Mouse (Mus musculus) megakaryocyte-erythroid progenitor cell, adult 5-6 weeks (primary cell): ENCODE results near the gene Hist1h3e. TPM values are rescaled to one million over a fixed set of nuclear protein-coding genes. Genes with fewer than 3 reads are reported as not detected.
"Not testable (repeated sequence)": the region's sequence is repeated elsewhere in the genome, so short reads cannot be mapped to it uniquely, and the experiment has no call there.

Source experiments
- ATAC-seq: replicated peaks from 2 replicates; pipeline ENCODE4 v1.8.0; 2016; ENCODE audit warnings: mild to moderate bottlenecking, inconsistent platforms; ENCODE audit not compliant: severe bottlenecking, poor library complexity, low FRiP score, low TSS enrichment
- total RNA-seq, 2 experiments: library from RNA; stranded (forward) in 1 of 2; stranded (reverse) in 1 of 2; fragments of 200-1000, 215-1000 nt in 1 of 2; fragments of >200 nt in 1 of 2; fragmentation: Nextera tagmentation in 1 of 2; gene quantifications; 2 replicates each; pipeline ENCODE4 v1.2.3; 2014 to 2017

The Hist1h3e gene
- total RNA-seq (2014; fragmentation: Nextera tagmentation) (124 and 193 TPM in 2 replicates), total RNA-seq (2017) (254 and 322 TPM in 2 replicates)

DNA sequence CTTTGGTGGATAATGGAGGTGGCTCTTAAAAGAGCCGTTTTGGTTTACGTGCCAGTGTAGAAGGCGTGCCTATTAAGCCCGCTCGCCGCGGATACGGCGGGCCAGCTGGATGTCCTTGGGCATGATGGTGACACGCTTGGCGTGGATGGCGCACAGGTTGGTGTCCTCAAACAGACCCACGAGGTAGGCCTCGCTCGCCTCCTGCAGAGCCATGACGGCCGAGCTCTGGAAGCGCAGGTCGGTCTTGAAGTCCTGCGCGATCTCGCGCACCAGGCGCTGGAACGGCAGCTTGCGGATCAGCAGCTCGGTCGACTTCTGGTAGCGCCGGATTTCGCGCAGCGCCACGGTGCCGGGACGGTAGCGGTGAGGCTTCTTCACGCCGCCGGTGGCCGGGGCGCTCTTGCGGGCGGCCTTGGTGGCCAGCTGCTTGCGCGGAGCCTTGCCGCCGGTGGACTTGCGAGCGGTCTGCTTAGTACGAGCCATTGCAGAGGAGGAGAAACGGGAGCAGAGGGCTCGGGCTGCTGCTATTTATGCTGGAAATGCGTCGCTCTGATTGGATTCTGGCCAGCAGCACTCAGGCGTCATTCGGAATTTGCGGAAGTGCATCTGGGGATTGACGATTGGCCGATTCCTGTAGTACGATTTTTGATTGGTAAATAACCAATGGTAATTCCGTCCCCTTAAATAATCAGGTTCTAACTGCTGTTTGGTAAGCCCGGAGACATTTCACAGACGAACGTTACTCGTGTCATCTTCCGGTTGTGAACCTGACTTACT is at the start of gene Hist1h3e:
Gene Hist1h3e (minus strand): TSS at position 487 of the 777 bp plus-strand sequence.
- peak; percentile 84 for ATAC-seq

DNA sequence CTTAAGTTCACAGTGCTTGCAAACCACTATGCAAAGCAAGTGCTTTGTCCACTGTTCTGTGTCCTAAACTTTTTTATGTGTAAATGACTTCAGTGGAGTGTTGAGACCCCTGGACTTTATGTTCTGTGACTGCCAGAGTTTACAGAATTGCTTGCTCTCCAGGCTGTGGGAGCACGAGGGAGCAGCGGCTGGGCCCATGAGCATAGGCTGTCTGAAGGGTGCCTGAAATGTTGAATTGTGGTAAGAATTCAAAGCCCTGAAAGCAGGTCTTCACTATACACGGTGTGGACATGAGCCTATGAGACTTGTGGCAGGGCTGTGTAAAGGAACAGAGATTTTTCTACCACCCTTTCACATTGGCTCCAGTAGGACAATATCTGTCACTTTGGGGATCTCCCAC is 49.5 kb upstream of the Hist1h3e start:
- ATAC-seq: no peak

DNA sequence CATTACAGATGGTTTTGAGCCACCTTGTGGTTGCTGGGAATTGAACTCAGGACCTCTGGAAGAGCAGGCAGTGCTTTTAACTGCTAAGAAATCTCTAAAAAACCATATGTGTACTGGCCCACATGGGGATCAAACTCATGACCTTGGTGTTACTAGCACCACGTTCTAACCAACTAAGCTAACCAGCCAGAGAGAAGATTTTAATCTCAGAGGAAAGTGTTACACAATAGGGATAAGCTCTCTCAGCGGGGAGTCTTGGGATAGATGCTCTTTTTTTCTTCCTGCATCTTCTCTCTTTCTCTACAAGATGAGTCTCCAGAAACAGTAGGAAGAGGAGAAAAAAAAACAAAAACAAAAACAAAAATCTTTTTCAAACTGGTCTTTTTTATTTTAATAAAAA is 48.2 kb upstream of the Hist1h3e start:
- no peak for ATAC-seq

DNA sequence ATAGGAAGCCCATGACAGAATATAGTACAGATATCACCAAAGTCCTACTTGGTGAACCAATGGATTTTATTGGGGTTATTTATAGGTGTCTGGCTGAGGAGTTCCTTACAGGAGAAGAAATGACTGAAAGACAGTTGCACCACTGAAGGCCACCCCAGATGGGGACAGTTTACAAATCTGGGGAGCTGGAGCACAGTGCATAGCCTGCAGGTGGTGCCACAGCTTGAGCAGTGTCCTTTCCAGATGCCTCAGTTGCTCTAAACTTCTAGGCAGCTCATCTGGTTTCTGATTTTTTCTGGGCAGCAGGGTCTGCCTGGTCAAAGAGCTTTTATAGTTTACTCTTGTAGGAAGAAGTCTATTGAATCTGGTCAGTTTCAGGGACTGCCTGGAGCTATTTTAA is 47.7 kb upstream of the Hist1h3e start:
- ATAC-seq: no peak

- ATAC-seq: peak; percentile 93
These were observed 47.0 kb upstream of the Hist1h3e start for GRCm38 (mm10) chr13:23609209-23609608.

GRCm38 (mm10) chr13:23605052-23605451 is 42.9 kb upstream of the Hist1h3e start:
- no peak for ATAC-seq

- ATAC-seq: no peak
These were observed 42.3 kb upstream of the Hist1h3e start for GRCm38 (mm10) chr13:23604452-23604851.

- no peak for ATAC-seq
These were observed 41.1 kb upstream of the Hist1h3e start for GRCm38 (mm10) chr13:23603182-23603699.

DNA sequence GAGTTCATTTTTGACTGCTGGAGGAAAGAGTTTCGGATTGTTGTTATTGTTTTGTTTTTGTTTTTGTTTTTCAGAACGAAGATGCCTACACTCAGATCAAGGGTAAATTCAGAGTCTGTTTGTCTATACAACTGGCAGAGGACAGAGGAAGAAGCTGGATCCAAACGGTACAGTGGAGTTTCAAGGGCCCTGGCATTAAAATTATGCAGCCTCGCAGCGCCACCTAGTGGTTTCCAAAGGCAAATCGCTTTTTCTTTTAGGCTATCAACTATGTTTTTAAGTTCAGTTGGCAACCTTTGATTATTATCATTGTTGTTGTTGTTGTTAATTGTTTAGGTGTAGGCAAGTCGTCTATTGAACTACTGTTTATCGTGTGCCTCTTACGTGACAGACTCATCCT is 35.8 kb upstream of the Hist1h3e start:
- ATAC-seq: peak; percentile 56

DNA sequence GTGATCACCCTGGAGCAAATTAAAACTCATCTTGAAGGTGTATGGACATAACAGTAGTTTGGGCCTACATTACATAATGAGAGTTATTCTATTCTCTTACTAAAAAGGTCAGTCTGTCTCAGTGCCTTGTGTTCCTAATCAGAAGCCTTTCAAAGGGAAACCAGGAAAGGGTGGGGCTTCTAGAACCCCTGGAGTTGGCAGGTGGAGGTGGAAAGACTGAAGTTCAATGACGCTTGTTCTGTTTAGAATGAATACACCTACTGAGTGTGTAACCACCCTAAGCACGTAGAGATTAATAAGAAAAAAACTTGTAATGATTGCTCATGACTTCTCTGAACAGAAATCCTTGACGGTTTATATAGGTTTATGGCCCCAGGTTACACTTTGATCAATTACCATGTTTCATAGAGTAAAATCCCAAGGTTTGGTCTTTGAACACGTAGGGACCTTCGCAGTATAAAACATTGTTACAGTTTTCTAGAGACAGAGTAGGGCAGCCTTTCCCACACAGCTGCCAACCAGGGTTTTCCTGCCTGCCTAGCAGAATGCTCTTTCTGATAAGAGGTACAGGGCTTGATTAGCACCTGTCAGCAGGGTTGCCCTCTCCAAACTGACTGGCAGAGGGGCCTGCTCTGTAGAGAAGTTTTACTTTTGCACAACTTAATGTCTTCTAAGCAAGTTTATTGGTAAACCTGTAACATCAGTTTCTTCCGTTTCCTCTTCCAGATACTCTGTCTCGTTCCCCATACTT is 33.6 kb upstream of the Hist1h3e start:
- ATAC-seq: peak; percentile 97

DNA sequence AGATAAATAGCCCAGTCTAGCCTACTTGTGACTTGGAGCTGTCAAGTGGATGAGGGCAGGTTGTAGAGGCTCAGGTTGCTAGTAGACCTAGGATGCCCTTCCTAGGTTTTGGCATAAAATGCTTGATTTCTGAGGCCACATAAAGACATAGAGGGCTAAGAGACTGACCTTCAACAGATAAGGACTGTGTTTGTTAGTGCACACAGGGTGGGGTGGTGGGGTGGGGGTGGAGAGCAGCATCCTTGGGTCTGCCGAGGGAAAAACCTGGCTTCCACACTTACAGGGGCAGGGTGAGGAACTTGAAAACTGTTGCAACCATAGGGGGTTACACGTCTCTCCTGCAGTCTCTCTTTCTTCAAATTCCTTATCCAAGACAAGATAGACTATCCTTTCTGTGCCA is 33.0 kb upstream of the Hist1h3e start:
- ATAC-seq: no peak

DNA sequence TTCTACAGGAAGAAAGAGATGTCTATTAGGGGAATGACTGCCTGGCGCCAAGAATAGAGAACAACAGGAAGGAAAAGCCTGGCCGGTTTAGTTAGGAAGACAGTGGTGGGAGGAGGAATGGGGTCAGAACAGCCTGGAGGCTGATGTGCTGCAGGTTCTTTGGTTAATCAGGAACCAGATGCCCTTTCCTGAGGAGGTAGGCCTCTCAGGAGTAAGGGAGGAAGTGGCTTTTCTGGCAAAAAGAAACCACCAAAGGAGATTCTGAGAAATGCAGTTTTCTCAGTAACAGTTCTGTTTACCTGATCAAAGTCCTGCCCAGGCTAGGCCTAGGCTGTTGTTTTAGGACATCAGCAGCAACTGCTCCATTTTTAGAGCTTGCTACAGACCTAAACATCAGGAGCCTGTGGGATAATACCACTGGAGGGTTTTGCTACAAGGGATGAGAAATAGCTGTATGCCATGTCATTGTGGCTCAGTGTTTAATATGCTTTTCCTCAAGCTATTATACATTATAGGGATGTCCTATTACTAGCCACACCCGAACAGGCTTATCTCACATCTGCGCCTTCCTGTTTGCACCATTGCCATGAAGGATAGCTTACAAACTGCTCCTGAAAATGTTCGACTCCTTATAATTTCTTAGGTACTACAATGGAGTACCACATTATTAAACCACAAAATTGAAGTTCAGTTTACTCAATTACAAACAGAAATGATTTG is 31.0 kb upstream of the Hist1h3e start:
- ATAC-seq: no peak

DNA sequence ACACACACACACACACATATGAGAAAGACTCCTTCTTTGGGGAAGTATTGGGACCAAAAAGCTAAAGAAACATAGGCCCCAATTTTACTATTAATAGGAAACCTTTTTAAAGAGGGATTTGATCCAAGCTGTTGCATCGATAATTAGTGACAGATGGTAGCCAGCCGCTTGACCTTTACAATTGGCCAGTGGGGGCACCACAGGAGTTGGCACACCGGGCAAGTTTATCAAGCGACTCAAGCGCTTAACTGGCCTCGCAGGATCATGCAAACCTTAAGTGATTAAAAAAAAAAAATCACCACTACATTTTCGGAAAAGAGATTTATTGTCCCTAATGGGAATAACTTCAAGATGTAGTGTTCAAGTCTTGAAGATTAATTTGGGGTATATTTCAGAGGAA is 30.4 kb upstream of the Hist1h3e start:
- no peak for ATAC-seq

DNA sequence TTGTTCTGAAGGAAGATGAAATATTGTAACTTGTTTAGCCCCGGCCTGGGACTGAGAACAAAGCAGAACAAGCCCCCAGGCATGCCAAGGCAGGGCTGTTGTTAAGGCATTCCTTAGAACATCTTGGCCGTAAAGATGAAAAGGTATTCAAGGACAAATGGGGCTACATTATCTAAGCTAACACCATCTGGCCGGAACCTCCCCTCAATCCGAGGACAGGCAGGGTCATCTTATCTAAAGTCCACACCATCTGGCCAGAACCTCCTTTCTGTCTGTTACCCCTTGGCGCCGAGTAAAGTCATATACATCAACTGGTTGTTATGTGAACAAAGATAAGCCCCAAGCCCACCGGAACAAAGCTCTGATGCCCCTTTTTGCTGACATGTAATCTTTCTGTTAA is 29.7 kb upstream of the Hist1h3e start:
- ATAC-seq: not testable (repeated sequence)

DNA sequence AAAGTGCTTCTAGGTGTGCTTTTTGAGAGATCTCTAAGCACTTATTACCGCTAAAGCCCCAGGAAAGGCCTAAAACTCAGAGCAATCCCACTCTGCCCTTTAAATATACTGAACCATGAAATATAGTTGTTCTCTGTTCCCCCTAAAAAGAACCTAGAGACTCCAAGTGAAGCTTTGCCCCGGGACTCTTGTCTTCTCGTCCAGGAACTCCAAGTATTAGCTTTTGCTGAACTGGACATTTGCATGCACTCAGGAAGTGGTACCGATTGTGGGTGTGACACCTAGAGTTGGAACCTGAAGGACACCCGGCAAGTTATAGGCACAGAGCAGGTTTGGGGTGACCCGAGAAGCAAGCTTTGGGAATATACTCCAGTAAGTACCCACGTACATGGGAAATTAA is 29.0 kb upstream of the Hist1h3e start:
- ATAC-seq: no peak

DNA sequence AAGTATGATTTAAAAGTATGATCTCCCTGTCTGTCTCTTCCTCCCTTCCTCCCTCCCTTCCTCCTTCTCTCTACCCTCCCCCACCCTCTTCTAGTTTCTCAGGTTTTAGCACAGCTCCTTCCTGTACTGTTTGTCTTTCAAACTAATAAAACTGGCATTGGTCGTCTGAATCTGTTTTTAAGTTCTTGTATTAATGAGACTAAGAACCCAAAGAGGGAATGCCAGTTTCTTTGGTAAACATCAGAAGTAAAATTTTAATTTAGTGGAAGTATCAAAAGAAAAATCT is 24.7 kb upstream of the Hist1h3e start:
- no peak for ATAC-seq

DNA sequence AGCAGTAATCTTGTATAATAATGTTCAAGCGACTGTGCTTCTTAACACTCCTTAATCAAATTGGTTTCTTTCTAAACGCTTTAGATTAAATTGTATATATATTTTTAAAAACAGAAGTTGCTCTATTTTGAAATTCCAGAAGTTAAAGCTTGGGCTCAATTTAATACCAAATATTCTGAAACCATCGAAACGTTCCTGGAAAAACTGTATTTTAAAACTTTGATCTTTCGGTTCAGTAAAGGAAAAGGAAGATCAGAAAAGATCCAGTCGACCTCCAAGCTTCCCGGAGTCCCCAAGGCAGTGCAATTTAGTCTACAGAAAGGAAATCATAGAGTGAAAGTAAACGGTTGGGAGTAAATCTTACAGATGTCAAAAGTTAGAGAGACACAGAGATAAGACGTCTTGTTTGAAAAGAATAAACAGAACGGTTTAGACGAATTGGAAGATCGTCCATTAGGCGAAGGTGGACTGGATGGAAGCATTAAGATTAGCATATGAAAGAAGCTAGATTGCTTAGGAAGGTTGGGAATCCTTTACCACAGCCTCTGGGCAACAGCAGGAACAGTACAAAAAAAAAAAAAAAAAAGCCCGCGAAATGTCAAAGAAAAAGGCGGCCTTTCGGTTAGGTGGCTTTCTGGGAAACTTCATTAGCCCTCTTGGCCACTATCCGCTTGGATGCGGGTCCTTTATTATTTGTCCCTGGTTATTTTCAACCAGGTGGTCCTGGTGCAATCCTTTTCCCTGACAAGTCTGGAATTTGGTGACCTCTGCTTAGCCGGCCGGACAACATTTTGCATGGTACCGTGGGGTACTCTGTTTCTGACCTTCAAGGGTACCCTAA is 24.1 kb upstream of the Hist1h3e start:
- no peak for ATAC-seq

DNA sequence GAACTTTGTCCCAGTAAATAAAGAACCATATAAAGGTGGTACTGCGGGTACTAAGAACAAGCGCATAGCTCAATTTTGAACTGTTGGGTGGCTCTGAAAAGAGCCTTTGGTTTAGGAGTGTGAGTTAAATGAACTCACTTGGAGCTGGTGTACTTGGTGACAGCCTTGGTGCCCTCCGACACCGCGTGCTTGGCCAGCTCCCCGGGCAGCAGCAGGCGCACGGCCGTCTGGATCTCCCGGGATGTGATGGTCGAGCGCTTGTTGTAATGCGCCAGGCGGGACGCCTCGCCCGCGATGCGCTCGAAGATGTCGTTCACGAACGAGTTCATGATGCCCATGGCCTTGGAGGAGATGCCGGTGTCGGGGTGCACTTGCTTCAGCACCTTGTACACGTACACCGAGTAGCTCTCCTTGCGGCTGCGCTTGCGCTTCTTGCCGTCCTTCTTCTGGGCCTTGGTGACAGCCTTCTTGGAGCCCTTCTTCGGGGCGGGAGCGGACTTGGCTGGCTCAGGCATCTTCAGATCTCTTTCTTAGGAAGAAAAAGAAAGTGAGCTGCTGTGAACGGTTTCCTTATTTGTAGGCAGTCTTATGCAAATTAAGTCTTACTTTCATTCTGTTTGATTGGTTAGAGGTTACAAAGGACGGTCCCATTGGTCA is 23.4 kb upstream of the Hist1h3e start:
- peak; percentile 70 for ATAC-seq

DNA sequence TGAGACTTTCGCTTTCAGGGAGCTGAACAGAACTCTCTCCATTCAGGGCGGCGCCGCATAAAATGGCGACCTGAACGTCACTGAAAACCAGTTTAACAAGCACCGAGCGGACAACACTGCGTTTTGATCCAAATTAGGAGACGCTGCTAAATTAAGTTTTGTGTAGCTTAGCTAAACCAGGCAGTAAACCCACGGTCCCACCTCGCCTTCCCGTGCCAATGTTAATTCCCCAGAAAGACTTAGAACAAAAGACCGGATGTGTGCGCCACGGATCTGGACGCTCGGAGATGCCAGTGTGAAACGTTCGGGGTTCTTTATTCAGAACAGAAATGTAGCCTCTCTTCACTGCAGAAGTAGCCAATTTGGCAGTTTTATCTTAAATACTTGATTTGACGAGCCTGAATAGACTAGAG is 22.9 kb upstream of the Hist1h3e start:
- ATAC-seq: peak; percentile 16
